Mouse (Mus musculus): ENCODE measurements at regions not wholly inside any gene's neighbourhood (a gene's known extent, or its start where the extent isn't known, plus 50 kb on each side); places are given as distances from the start of the nearest gene placed in this dataset.

GRCm38 (mm10) chr2:169524429-169524828 lies 63.1 kb downstream of the Gm11011 start:
- DNase-seq (ENCODE audit: low spot score in 2 of 2) = no peak

- no peak for DNase-seq (ENCODE audit: low spot score in 2 of 2)
Measured at GRCm38 (mm10) chr2:169519941-169520340, 67.6 kb downstream of the Gm11011 start.

GRCm38 (mm10) chr2:169515350-169515749 lies 72.2 kb downstream of the Gm11011 start:
- peak; percentile 2 to 10 for DNase-seq (ENCODE audit: low spot score in 2 of 2)

- DNase-seq (ENCODE audit: low spot score in 2 of 2) = no peak
Measured at GRCm38 (mm10) chr2:169510741-169511140, 76.8 kb downstream of the Gm11011 start.

- no peak for DNase-seq (ENCODE audit: low spot score in 2 of 2)
Measured at GRCm38 (mm10) chr2:169509406-169509805, 78.1 kb downstream of the Gm11011 start.

- no peak for DNase-seq (ENCODE audit: low spot score in 2 of 2)
Measured at GRCm38 (mm10) chr2:169504416-169505057, 83.0 kb downstream of the Gm11011 start.

- DNase-seq (ENCODE audit: low spot score in 2 of 2) = no peak
Measured at GRCm38 (mm10) chr2:169503598-169503958, 84.0 kb downstream of the Gm11011 start.

GRCm38 (mm10) chr2:169502717-169503597 lies 84.6 kb downstream of the Gm11011 start:
- no peak for DNase-seq (ENCODE audit: low spot score in 2 of 2)

- no peak for DNase-seq (ENCODE audit: low spot score in 2 of 2)
Measured at GRCm38 (mm10) chr2:169501736-169502340, 85.7 kb downstream of the Gm11011 start.

GRCm38 (mm10) chr2:169495368-169495767 lies 92.2 kb downstream of the Gm11011 start:
- DNase-seq (ENCODE audit: low spot score in 2 of 2) = no peak

GRCm38 (mm10) chr2:169494503-169495311 lies 92.8 kb downstream of the Gm11011 start:
- no peak for DNase-seq (ENCODE audit: low spot score in 2 of 2)

GRCm38 (mm10) chr2:169493609-169494275 lies 93.8 kb downstream of the Gm11011 start:
- DNase-seq (ENCODE audit: low spot score in 2 of 2) = no peak

- no peak for DNase-seq (ENCODE audit: low spot score in 2 of 2)
Measured at GRCm38 (mm10) chr2:169483934-169484333, 103.6 kb downstream of the Gm11011 start.

GRCm38 (mm10) chr2:169481731-169482465 lies 105.6 kb downstream of the Gm11011 start:
- DNase-seq (ENCODE audit: low spot score in 2 of 2) = no peak

- DNase-seq (ENCODE audit: low spot score in 2 of 2) = no peak
Measured at GRCm38 (mm10) chr2:169474418-169475112, 113.0 kb downstream of the Gm11011 start.

- no peak for DNase-seq (ENCODE audit: low spot score in 2 of 2)
Measured at GRCm38 (mm10) chr2:169469538-169469937, 118.0 kb downstream of the Gm11011 start.

GRCm38 (mm10) chr2:169467621-169468020 lies 119.9 kb downstream of the Gm11011 start:
- no peak for DNase-seq (ENCODE audit: low spot score in 2 of 2)

- no peak for DNase-seq (ENCODE audit: low spot score in 2 of 2)
Measured at GRCm38 (mm10) chr2:169464106-169464505, 123.4 kb downstream of the Gm11011 start.

- DNase-seq (ENCODE audit: low spot score in 2 of 2) = no peak
Measured at GRCm38 (mm10) chr2:169461491-169462039, 126.0 kb downstream of the Gm11011 start.

- DNase-seq (ENCODE audit: low spot score in 2 of 2) = no peak
Measured at GRCm38 (mm10) chr2:169452956-169453355, 134.6 kb downstream of the Gm11011 start.

Data from heart, adult 9 months (tissue).